Mouse (Mus musculus): ENCODE results near the gene Gm42417. TPM values are rescaled to one million over a fixed set of nuclear protein-coding genes. Genes with fewer than 3 reads are reported as not detected.
A peak's percentile ranks its signal among the peaks of the same experiment; 100 is the strongest.

Gene Gm42417
- not detected in 2 replicates for polyA plus RNA-seq (2014; fragmentation: Nextera tagmentation; extraction: Ambion mirVana)

DNA sequence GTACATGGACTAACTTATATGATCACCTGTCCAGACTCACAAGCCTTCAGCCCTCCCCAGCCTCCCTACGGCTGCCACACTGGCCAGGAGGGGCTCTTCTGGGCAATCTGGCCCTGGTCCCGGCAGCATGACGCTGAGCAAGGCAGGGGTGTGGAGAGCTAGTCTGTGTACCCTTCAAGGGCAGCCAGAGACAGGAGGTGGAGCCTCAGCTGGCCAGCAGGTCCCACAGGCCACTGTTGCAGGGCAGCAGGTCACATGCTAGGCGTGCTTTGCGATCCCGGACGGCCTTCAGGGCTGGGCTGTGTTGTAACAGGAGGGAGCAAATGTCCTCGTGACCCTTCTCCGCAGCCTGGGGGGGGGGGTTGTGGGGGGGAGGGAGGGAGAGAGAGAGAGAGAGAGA lies at the start of gene Gm42417:
TSS of gene Gm42417 (minus strand) at position 244 of the 400 bp plus-strand sequence.
- WGBS: 61% methylated on average over 9 of the region's 9 CpGs
- ATAC-seq (replicated peaks; ENCODE audit: low FRiP score): peak; percentile 73
- Histone ChIP-seq H3K9me3 (ENCODE audit: control insufficient read depth, low read length) (no peaks in the 10 kb centered on the region), H3K27me3 (replicated peaks; ENCODE audit: control insufficient read depth, insufficient read depth, low read length) (no peaks in the 10 kb centered on the region), H3K4me1 (replicated peaks; ENCODE audit: control insufficient read depth, insufficient read depth, low read length) (no peaks in the 10 kb centered on the region), H3K4me3 (ENCODE audit: low read depth, low read length) (no peak within 1 kb of the TSS), H3K36me3 (ENCODE audit: control insufficient read depth, insufficient read depth, low read length) (peaks cover 10% of the 10 kb centered on the region), H3K9ac (ENCODE audit: low read depth, low read length) (no peak within 1 kb of the TSS), H3K27ac (ENCODE audit: low read depth, low read length) (no peak within 1 kb of the TSS), H3K4me2 (no peak within 1 kb of the TSS)
- DNase-seq (ENCODE audit: low spot score): no peak

- WGBS: 78% methylated on average over 6 of the region's 6 CpGs
- H3K4me3 ChIP-seq (ENCODE audit: low read depth, low read length): no peak overlapping the region
- no peak for ATAC-seq (replicated peaks; ENCODE audit: low FRiP score)
- H3K9me3 ChIP-seq (ENCODE audit: control insufficient read depth, low read length): no peaks in the 10 kb centered on the region
- H3K27ac ChIP-seq (ENCODE audit: low read depth, low read length): no peak overlapping the region
- no peaks in the 10 kb centered on the region for H3K36me3 ChIP-seq (ENCODE audit: control insufficient read depth, insufficient read depth, low read length)
- no peak overlapping the region for H3K9ac ChIP-seq (ENCODE audit: low read depth, low read length)
- no peak overlapping the region for H3K4me2 ChIP-seq
- peaks cover 20% of the 10 kb centered on the region; the same call in 1 of the 2 replicates for H3K4me1 ChIP-seq (replicated peaks; ENCODE audit: control insufficient read depth, insufficient read depth, low read length)
- H3K27me3 ChIP-seq (replicated peaks; ENCODE audit: control insufficient read depth, insufficient read depth, low read length): no peaks in the 10 kb centered on the region
- DNase-seq (ENCODE audit: low spot score): no peak
These were observed 48.6 kb upstream of the Gm42417 start for GRCm38 (mm10) chr1:36587860-36588259.

DNA sequence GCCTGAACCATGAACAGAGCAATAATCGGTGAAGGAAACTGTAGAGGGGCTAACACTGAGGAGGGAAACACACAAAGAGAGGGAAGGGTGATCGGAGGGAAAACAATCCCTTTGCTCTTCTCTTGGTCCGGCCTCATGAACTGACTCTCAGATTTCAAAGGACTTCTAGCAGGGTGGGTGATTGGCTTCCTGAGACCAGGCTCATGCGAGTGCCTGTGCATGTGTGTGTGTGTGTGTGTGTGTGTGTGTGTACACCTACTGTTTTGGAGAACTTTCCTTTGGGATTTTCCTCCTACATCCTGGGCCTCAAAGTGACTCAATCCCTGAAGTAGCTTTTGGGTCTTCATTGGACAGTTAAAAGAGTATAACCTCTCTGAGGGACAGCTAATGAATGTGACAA lies 47.1 kb upstream of the Gm42417 start:
- DNase-seq (ENCODE audit: low spot score): no peak
- 61% methylated on average over 4 of the region's 4 CpGs for WGBS
- Histone ChIP-seq H3K4me1 (replicated peaks; ENCODE audit: control insufficient read depth, insufficient read depth, low read length) (peaks cover 18% of the 10 kb centered on the region), H3K36me3 (ENCODE audit: control insufficient read depth, insufficient read depth, low read length) (no peaks in the 10 kb centered on the region), H3K4me3 (ENCODE audit: low read depth, low read length) (no peak overlapping the region), H3K9me3 (ENCODE audit: control insufficient read depth, low read length) (no peaks in the 10 kb centered on the region), H3K27ac (ENCODE audit: low read depth, low read length) (no peak overlapping the region), H3K4me2 (no peak overlapping the region), H3K9ac (ENCODE audit: low read depth, low read length) (no peak overlapping the region), H3K27me3 (replicated peaks; ENCODE audit: control insufficient read depth, insufficient read depth, low read length) (peaks cover 5% of the 10 kb centered on the region)
- ATAC-seq (replicated peaks; ENCODE audit: low FRiP score): no peak

DNA sequence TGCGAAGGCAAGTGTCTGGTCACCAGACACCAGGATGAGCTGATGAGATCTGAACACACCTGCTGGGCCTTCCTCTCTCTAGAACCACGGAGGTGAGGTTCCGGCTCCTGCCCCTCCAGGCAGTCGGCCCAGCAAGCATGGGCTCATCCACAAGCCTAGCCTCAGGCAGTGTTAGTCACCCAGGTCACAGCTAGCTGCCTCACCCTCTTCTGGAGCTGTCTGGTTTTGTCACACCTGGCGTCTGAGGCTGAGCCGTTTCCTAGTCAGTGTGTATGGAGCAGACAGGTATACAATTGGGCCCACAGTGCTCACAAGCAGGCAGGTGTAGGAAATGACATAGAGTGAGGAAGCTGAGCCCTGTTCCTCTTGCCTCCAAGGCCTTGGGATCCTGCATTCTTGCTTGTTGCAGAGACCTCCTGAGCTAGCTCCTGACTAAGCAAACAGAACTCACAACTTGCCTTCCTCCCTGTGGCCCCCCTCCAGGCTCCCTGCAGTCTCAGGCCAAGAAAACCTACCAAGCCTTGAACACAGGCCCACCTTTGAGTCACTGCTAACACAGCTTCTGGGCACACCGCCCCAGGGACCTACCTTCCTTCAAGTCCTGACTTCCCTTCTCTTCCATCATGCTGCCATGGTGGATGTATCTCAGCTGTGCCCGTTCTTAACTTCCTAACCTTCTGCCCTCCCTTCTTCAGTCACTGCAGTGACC lies 44.3 kb upstream of the Gm42417 start:
- ATAC-seq (replicated peaks; ENCODE audit: low FRiP score): no peak
- Histone ChIP-seq H3K27me3 (replicated peaks; ENCODE audit: control insufficient read depth, insufficient read depth, low read length) (peaks cover 5% of the 10 kb centered on the region), H3K4me1 (replicated peaks; ENCODE audit: control insufficient read depth, insufficient read depth, low read length) (peaks cover 24% of the 10 kb centered on the region), H3K9ac (ENCODE audit: low read depth, low read length) (no peak overlapping the region), H3K36me3 (ENCODE audit: control insufficient read depth, insufficient read depth, low read length) (no peaks in the 10 kb centered on the region), H3K27ac (ENCODE audit: low read depth, low read length) (no peak overlapping the region), H3K9me3 (ENCODE audit: control insufficient read depth, low read length) (no peaks in the 10 kb centered on the region), H3K4me2 (no peak overlapping the region), H3K4me3 (ENCODE audit: low read depth, low read length) (no peak overlapping the region)
- no peak for DNase-seq (ENCODE audit: low spot score)
- WGBS: 76% methylated on average over 8 of the region's 8 CpGs

DNA sequence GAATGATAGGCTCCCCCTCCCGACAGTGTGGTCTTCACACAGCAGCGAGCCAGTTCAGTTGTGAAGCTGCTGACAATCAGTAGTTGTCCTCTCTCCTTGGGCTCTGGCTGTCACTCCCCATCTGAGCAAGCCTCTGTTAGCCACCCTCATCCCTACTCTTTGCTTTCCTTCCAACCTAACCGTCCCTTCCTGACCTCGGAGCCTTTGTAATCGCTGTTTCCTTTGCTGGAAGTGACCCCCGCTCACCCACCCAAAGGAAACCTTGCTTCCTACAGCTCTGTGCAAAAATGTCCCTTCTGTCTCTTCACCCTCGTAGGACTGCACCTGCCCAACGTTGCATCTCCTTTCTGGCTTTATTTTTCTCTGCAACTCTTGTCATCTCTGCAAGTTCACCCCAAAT lies 43.0 kb upstream of the Gm42417 start:
- no peaks in the 10 kb centered on the region for H3K9me3 ChIP-seq (ENCODE audit: control insufficient read depth, low read length)
- no peak for ATAC-seq (replicated peaks; ENCODE audit: low FRiP score)
- no peak overlapping the region for H3K9ac ChIP-seq (ENCODE audit: low read depth, low read length)
- peaks cover 26% of the 10 kb centered on the region for H3K4me1 ChIP-seq (replicated peaks; ENCODE audit: control insufficient read depth, insufficient read depth, low read length)
- no peak for DNase-seq (ENCODE audit: low spot score)
- H3K36me3 ChIP-seq (ENCODE audit: control insufficient read depth, insufficient read depth, low read length): no peaks in the 10 kb centered on the region
- H3K27ac ChIP-seq (ENCODE audit: low read depth, low read length): no peak overlapping the region
- H3K27me3 ChIP-seq (replicated peaks; ENCODE audit: control insufficient read depth, insufficient read depth, low read length): peaks cover 5% of the 10 kb centered on the region
- H3K4me2 ChIP-seq: no peak overlapping the region
- 65% methylated on average over 8 of the region's 8 CpGs for WGBS
- no peak overlapping the region for H3K4me3 ChIP-seq (ENCODE audit: low read depth, low read length)

DNA sequence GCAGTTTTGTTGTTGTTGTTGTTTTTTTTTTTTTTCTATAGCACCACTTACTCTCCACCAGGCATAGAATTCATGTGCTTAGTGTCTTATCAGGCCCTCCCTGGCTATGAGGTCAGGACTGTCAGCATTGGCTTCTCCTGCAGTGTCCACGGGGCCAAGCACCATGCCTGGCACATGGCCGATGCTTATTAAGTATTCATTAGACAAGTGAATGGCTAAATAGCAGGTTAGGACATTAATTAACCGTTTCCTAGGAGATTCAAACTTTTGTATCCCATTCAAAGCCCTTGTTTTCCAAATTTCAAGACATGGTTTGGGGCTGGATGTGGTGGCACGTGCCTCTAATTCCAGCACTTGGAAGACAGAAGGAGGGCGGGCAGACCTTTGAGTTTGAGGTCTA lies 42.0 kb upstream of the Gm42417 start:
- peak overlapping the region; percentile 84 for H3K27ac ChIP-seq (ENCODE audit: low read depth, low read length)
- H3K4me1 ChIP-seq (replicated peaks; ENCODE audit: control insufficient read depth, insufficient read depth, low read length): peaks cover 31% of the 10 kb centered on the region
- 0 out of 2 replicates have a peak overlapping the region, but pooled peaks have one; percentile 35 for H3K9ac ChIP-seq (ENCODE audit: low read depth, low read length)
- ATAC-seq (replicated peaks; ENCODE audit: low FRiP score) (no peak), DNase-seq (ENCODE audit: low spot score) (no peak)
- H3K36me3 ChIP-seq (ENCODE audit: control insufficient read depth, insufficient read depth, low read length): no peaks in the 10 kb centered on the region
- peaks cover 5% of the 10 kb centered on the region for H3K27me3 ChIP-seq (replicated peaks; ENCODE audit: control insufficient read depth, insufficient read depth, low read length)
- no peaks in the 10 kb centered on the region for H3K9me3 ChIP-seq (ENCODE audit: control insufficient read depth, low read length)
- peak overlapping the region; percentile 70 for H3K4me2 ChIP-seq
- H3K4me3 ChIP-seq (ENCODE audit: low read depth, low read length): no peak overlapping the region
- 72% methylated on average over 5 of the region's 5 CpGs for WGBS

DNA sequence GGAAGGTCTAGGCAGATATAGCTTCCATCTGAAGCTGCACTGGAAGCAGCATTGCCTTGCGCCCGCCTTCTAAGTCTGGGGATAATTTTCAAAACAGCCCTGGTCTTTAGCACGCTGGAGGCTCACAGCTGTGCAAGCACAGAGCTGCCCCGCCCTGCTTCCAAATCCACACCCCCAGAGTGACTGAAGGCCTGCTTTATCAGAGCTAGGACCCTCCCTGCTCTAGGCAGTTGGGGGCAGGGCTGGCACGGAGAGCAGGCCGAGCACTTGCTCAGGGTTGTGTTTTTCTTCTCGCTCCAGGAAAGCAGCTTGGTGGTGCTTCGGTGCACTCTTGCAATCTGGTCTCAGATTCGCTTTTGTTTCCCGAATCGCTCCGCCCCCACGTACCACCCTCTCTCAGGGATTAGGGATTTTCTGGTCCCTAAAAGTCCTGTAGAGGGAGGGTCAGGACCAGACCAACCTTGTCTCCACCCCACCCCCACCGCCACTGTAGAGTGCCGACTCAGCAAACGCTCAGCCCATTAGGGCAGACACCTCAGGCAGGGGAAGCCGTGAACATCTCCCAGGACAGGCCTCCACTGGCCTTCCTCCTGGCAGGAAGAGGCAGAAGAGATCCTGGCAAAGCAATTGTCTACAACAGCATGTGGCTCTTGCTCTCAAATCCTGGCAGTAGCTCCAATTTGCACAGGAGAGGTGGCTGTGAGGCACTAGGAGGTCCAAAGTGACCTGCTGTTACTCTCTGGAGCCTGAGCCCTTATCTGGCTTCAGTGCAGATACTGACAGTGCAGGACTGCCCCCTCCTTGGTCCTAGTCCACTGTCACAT lies 41.4 kb upstream of the Gm42417 start:
- Histone ChIP-seq H3K4me1 (replicated peaks; ENCODE audit: control insufficient read depth, insufficient read depth, low read length) (peaks cover 30% of the 10 kb centered on the region), H3K4me2 (peak overlapping the region; percentile 70), H3K4me3 (ENCODE audit: low read depth, low read length) (peak overlapping the region; percentile 36), H3K27ac (ENCODE audit: low read depth, low read length) (peak overlapping the region; percentile 84), H3K9ac (ENCODE audit: low read depth, low read length) (peak overlapping the region; percentile 35; the same call in 1 of the 2 replicates), H3K27me3 (replicated peaks; ENCODE audit: control insufficient read depth, insufficient read depth, low read length) (peaks cover 5% of the 10 kb centered on the region), H3K9me3 (ENCODE audit: control insufficient read depth, low read length) (no peaks in the 10 kb centered on the region), H3K36me3 (ENCODE audit: control insufficient read depth, insufficient read depth, low read length) (no peaks in the 10 kb centered on the region)
- WGBS: 2% methylated on average over 17 of the region's 17 CpGs
- DNase-seq (ENCODE audit: low spot score) (peak; percentile 74), ATAC-seq (replicated peaks; ENCODE audit: low FRiP score) (peak; percentile 96)

- Histone ChIP-seq H3K36me3 (ENCODE audit: control insufficient read depth, insufficient read depth, low read length) (no peaks in the 10 kb centered on the region), H3K27me3 (replicated peaks; ENCODE audit: control insufficient read depth, insufficient read depth, low read length) (peaks cover 5% of the 10 kb centered on the region), H3K9me3 (ENCODE audit: control insufficient read depth, low read length) (no peaks in the 10 kb centered on the region), H3K27ac (ENCODE audit: low read depth, low read length) (peak overlapping the region; percentile 50; the same call in 1 of the 2 replicates), H3K4me3 (ENCODE audit: low read depth, low read length) (peak overlapping the region; percentile 36), H3K9ac (ENCODE audit: low read depth, low read length) (0 out of 2 replicates have a peak overlapping the region, but pooled peaks have one; percentile 17), H3K4me1 (replicated peaks; ENCODE audit: control insufficient read depth, insufficient read depth, low read length) (peaks cover 32% of the 10 kb centered on the region), H3K4me2 (peak overlapping the region; percentile 70)
- no peak for DNase-seq (ENCODE audit: low spot score)
- peak; percentile 16; the same call in 1 of the 2 replicates for ATAC-seq (replicated peaks; ENCODE audit: low FRiP score)
- WGBS: 54% methylated on average over 6 of the region's 6 CpGs
These were observed 40.8 kb upstream of the Gm42417 start for GRCm38 (mm10) chr1:36579974-36580383.
